Mouse (Mus musculus): ENCODE results near the gene Emc10.

DNA sequence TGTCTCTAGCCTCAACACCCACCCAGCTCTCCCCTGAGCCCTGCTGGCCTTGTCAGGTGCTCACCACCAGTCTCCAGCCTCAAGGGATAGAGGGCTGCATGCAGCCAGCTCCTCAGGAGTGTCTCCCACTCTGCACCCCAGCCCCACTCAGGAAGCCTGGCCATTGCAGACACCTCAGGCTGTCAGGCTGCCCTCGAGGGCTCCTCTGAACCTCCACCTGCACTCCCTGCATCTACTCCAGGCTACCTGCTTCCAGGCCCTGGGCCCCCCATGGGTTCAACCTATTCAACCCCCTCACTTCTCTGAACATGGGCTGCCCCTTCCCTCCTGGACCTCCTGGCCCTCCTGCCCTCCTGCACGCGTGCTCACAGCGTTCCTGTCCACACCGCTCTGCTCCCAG, 4.9 kb downstream of the Emc10 start:
- TF ChIP-seq CTCF (IDR thresholded peaks at IDR 0.05; ENCODE audit: borderline replicate concordance, extremely low read depth, insufficient read depth, insufficient read length) (no peak), POLR2A (IDR thresholded peaks at IDR 0.05; ENCODE audit: borderline replicate concordance, extremely low read depth, insufficient read depth, insufficient read length, poor library complexity, severe bottlenecking) (no peak)
